Mouse (Mus musculus) MEL-GATA-1-ER (cell line): ENCODE data around the gene Tbc1d2b.
A peak's percentile ranks its signal among the peaks of the same experiment; 100 is the strongest.

Experiments
- DNase-seq: peaks from one replicate; pipeline ENCODE4 v3.0.0-alpha.2; 2012; ENCODE audit warnings: low read depth; ENCODE audit errors: extremely low read depth

Gene Tbc1d2b

DNA sequence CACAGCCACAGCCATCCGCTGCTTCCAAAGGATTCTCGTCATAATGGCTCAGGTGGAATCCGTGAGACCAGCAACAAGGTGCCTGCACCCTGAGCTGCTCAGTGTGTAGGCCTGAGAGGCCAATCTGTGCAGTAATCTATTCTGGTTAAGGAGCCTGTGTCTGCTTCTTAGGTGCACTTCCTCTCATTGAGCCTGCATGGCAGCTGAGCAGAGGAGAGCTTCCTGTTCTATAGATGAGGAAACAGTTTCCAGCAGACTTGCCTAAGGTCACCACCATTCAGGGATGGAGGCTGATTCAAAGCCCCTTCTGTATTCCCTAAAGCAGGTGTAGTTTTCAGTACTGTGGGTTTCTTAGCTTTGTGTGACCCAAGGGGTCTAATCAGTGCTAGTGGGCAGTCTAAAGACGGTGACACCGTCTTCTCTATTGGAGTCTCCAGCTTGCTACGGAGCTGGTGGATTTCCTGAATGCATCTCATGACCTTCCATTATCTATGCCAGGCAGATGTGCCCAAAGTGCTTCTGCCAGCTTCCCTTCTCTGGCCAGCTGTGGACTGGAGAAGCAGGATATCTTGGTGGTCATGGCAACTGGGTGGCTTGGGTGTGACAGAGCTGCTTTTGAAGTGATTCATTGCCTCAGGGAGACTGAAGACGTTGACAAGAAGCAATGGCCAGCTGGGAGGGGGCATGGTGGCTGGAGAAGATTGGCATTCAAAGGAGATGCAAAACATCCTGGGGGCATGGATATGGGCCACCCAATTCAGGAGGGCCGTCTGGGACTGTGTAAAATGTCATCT, 97.9 kb downstream of the Tbc1d2b start:
- DNase-seq = peak; percentile 29

DNA sequence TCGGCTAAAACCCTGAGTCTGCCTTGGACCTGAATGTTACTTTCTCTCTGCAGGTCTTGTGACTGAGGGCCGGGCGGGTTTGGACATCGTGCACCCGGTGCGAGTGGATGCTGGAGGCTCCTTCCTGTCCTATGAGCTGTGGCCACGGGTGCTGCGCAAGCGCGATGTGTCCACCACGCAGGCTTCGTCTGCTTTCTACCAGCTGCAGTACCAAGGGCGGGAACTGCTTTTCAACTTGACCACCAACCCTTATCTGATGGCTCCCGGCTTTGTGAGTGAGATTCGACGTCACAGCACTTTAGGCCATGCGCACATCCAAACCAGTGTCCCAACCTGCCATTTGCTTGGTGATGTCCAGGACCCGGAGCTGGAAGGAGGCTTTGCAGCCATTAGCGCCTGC, 99.2 kb downstream of the Tbc1d2b start:
- no peak for DNase-seq

DNA sequence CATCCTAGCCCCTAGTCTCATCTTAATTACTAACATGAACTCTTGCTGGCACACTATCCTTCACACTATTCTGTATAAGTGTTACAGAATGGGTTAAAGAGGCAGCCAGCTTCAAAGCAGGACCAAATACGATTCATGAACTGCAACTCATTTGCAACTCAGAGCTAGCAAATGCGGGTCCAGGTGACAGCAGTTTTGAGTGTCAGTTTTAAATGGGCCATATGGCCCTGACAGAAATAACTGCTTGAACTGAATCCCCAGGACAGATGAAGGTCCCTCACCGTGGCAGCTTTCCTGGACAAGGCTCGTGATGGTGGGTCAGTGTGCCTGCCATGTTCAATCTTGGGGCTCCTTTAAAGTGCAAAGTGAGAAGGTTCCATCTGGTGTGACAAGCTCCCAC, 100.6 kb downstream of the Tbc1d2b start:
- no peak for DNase-seq

- DNase-seq = no peak
Observed at GRCm38 (mm10) chr9:90166615-90167014, 104.0 kb downstream of the Tbc1d2b start.

DNA sequence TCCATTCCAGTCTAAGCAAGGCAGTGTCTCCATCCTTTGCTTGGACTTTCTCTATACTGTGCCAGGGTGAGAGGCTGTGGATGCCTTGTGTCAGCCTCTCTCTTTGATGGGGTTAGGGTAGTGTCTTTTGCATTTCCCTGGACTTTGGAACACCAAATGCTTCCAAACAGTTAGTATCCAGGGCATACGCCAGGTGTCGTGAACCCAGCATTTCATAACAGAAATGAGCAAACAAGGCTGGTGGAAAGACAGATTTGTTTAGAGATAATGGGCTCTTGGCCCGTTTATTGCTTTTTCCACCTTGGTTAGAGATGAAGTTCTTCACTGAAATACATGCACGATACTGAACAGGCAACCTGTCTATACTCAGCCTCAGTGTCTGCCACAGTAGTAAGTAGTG, 105.0 kb downstream of the Tbc1d2b start:
- DNase-seq = no peak

DNA sequence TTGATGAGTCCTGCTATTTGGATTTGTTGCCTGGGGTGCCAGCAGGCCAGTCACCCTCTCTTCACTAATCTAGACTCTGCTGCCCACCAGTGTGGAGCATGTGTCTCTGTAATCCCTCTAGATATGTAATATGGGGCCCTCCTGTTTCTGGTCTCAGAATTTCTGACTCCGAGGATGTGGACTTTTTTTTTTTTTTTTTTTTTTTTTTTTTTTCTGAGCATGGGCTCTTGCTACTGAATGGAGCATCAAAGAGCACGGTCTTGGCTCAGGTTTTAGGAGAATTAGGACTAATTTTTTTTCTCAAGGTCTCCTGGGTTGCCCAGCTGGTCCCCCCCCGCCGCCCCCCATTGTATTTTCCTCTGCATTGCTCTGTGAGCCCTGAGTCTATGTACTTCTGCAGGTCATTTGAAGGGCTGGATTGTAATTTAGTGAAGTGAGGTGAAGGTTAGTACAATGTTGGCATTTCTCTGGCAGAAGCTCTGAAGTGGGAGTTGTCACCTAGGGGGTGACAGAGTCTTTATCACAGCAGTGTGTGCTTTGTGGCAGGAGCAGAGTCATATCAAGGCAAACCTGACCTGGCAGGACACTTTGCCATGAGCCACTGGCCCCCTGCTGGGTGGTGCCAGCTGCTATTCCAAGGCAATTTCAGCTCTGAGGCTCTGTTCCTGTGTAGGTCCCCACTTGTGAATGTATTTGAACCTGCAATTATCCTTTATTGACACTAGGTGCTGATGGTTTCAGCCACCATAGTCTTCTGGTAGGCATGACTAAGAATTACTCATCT, 105.7 kb downstream of the Tbc1d2b start:
- DNase-seq = no peak

- no peak for DNase-seq
Observed at GRCm38 (mm10) chr9:90163749-90164095, 106.9 kb downstream of the Tbc1d2b start.

GRCm38 (mm10) chr9:90162926-90163748, 107.5 kb downstream of the Tbc1d2b start, which contains the start of gene Adamts7:
Adamts7 (plus strand) TSS chr9:90163069.
- DNase-seq = no peak

DNA sequence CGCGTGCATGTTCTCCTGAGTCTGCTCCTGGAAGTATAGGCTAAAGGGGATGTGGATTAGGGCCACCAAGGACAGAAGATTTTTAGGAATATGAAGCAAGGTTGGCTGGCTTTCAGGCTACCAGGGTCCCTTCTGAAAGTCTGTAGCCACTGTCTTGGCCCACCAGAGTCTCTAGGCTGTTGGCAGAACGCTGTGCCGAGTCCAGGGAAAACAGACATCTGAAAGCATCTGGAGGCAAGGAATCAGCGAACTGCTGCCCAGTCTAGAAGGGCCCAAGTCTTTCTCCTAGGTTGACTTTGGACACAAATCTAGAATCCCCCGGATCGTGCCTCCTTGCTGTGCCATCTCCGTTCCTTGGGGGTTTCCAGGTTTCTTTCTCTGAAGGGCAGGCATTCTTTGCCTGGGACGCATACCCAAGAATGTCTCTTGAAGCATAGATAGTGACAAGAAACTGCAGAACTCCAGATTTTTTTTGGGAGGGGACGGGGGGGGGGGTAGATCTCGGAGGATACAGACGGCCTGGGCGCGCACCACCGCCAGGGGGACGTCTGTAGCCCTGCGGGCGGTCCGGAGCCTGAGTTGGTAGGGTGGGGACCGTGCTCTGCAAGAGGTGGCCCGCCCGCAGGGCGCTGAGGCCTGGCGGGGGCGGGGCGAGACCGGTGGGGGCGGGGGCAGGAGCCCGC, 108.2 kb downstream of the Tbc1d2b start:
- no peak for DNase-seq
